Mouse (Mus musculus) skeletal muscle tissue, adult 2 months (tissue): Measurements from ENCODE around the gene Cabs1.

ENCODE experiments used
- DNase-seq: peaks from one replicate; pipeline ENCODE4 v3.0.0-alpha.2; 2012; ENCODE audit warnings: low read depth, low spot score

Cabs1 gene

GRCm38 (mm10) chr5:87979139-87979538 is at the start of gene Cabs1:
Cabs1 (plus strand) TSS chr5:87979439.
- DNase-seq, result no peak

GRCm38 (mm10) chr5:87931603-87932002 is 47.6 kb upstream of the Cabs1 start:
- no peak for DNase-seq

GRCm38 (mm10) chr5:87940752-87941151 is 38.5 kb upstream of the Cabs1 start:
- no peak for DNase-seq

GRCm38 (mm10) chr5:87942515-87942914 is 36.7 kb upstream of the Cabs1 start:
- no peak for DNase-seq

GRCm38 (mm10) chr5:87951836-87952235 is 27.4 kb upstream of the Cabs1 start:
- DNase-seq, result no peak

- no peak for DNase-seq
These were observed 10.0 kb upstream of the Cabs1 start, which contains the start of the genes 2310003L06Rik and Gm28434 for GRCm38 (mm10) chr5:87969201-87969600. 2310003L06Rik (plus strand) TSS chr5:87969459. Gm28434 (plus strand) TSS chr5:87969517.

GRCm38 (mm10) chr5:87982468-87983214 is 3.4 kb downstream of the Cabs1 start:
- DNase-seq, result no peak

GRCm38 (mm10) chr5:88002249-88002648 is 23.0 kb downstream of the Cabs1 start, which contains the start of gene Smr3a:
Smr3a (plus strand) TSS chr5:88002549.
- DNase-seq, result no peak

- no peak for DNase-seq
These were observed 26.0 kb downstream of the Cabs1 start for GRCm38 (mm10) chr5:88005241-88005640.
